ENCODE assay signal across 11 mouse cellular contexts in genomic region chr2:36216546-36216945, GRCm38 (mm10). TPM values are rescaled to one million over a fixed set of nuclear protein-coding genes. Genes with fewer than 3 reads are reported as not detected.
DNase-seq lines count a peak whose midpoint lies in the region; ATAC-seq and TF ChIP-seq lines count a peak whose summit lies in the region.
"Had no signal": no experiment of that assay in that cellular context is flagged by ENCODE, and none has a peak within 500 bp of the region (broad histone marks: within the 10 kb centered on the region; RNA-seq: fewer than 3 reads in every experiment).

No protein-coding gene starts in this region.

- intact Hi-C loops in left cerebral cortex, postnatal 36 days (cut with DNase I): no loop called here

- no peak for ATAC-seq in stomach, embryonic 14.5 days (ENCODE audit: insufficient number of reproducible peaks, insufficient read depth, low FRiP score, low read depth)
- no peak for ATAC-seq in stomach, postnatal 0 days (ENCODE audit: low FRiP score, low TSS enrichment)
- ATAC-seq in heart, embryonic 16.5 days (replicated peaks; ENCODE audit: extremely low read depth, insufficient read depth, low FRiP score): no peak
- peak; percentile 28 for ATAC-seq in liver, postnatal 0 days

- 0 out of 2 replicates have a peak overlapping the region, but pooled peaks have one; percentile 67 for H3K27ac ChIP-seq in stomach, embryonic 14.5 days (ENCODE audit: low read length)
- H3K27ac ChIP-seq in stomach, postnatal 0 days (replicated peaks): no peak overlapping the region
- peak overlapping the region; percentile 61 for H3K27ac ChIP-seq in heart, embryonic 16.5 days (ENCODE audit: low read length)
- H3K27ac ChIP-seq in liver, postnatal 0 days (ENCODE audit: low read depth): peak overlapping the region; percentile 76
- H3K27ac ChIP-seq: intestine, embryonic 15.5 days; midbrain, embryonic 12.5 days had no signal

- TF ChIP-seq EP300 in stomach, postnatal 0 days (optimal IDR thresholded peaks at IDR 0.05): no peak
- no peak for TF ChIP-seq EP300 in liver, postnatal 0 days (IDR thresholded peaks at IDR 0.05; ENCODE audit: low read depth)

- H3K4me2 ChIP-seq in stomach, embryonic 14.5 days (replicated peaks; ENCODE audit: low read depth, low read length): no peak overlapping the region
- H3K4me2 ChIP-seq in stomach, postnatal 0 days (replicated peaks; ENCODE audit: low read depth): no peak overlapping the region
- peak overlapping the region; percentile 16; the same call in 1 of the 2 replicates for H3K4me2 ChIP-seq in heart, embryonic 16.5 days (ENCODE audit: low read depth, low read length)
- peak overlapping the region; percentile 51 for H3K4me2 ChIP-seq in liver, postnatal 0 days (ENCODE audit: low read depth, low read length)
- H3K4me2 ChIP-seq: intestine, embryonic 15.5 days; midbrain, embryonic 12.5 days had no signal

- no peaks in the 10 kb centered on the region for H3K27me3 ChIP-seq in stomach, embryonic 14.5 days (ENCODE audit: control insufficient read depth, insufficient read depth, low read length)
- H3K27me3 ChIP-seq in stomach, postnatal 0 days (ENCODE audit: control insufficient read depth, insufficient read depth, low read length): no peaks in the 10 kb centered on the region
- H3K27me3 ChIP-seq in heart, embryonic 16.5 days (ENCODE audit: control insufficient read depth, insufficient read depth, low read length): peaks cover 2% of the 10 kb centered on the region; the same call in 1 of the 2 replicates
- H3K27me3 ChIP-seq in liver, postnatal 0 days (ENCODE audit: insufficient read depth, low read length): peaks cover 13% of the 10 kb centered on the region

- TF ChIP-seq CTCF in stomach, postnatal 0 days (IDR thresholded peaks at IDR 0.05; ENCODE audit: low read depth): no peak
- no peak for TF ChIP-seq CTCF in liver, postnatal 0 days (IDR thresholded peaks at IDR 0.05; ENCODE audit: low read depth)

- no peaks in the 10 kb centered on the region for H3K36me3 ChIP-seq in stomach, embryonic 14.5 days (ENCODE audit: control insufficient read depth, insufficient read depth, low read length)
- H3K36me3 ChIP-seq in stomach, postnatal 0 days (ENCODE audit: control insufficient read depth, insufficient read depth, low read length): no peaks in the 10 kb centered on the region
- H3K36me3 ChIP-seq in heart, embryonic 16.5 days (ENCODE audit: control insufficient read depth, insufficient read depth): no peaks in the 10 kb centered on the region
- no peaks in the 10 kb centered on the region for H3K36me3 ChIP-seq in liver, postnatal 0 days (replicated peaks; ENCODE audit: insufficient read depth, low read length)
- H3K36me3 ChIP-seq: intestine, embryonic 15.5 days; midbrain, embryonic 12.5 days had no signal

- H3K4me3 ChIP-seq in stomach, embryonic 14.5 days (ENCODE audit: low read depth, low read length): no peak overlapping the region
- H3K4me3 ChIP-seq in stomach, postnatal 0 days (ENCODE audit: low read depth, low read length): no peak overlapping the region
- no peak overlapping the region for H3K4me3 ChIP-seq in heart, embryonic 16.5 days (ENCODE audit: low read length)
- 0 out of 2 replicates have a peak overlapping the region, but pooled peaks have one; percentile 13 for H3K4me3 ChIP-seq in liver, postnatal 0 days (ENCODE audit: low read depth, low read length)
- H3K4me3 ChIP-seq: intestine, embryonic 15.5 days; midbrain, embryonic 12.5 days had no signal

- no peak for DNase-seq in stomach, postnatal 0 days (ENCODE audit: low spot score)
- peak; percentile 26 for DNase-seq in liver, postnatal 0 days
- peak; percentile 34 for DNase-seq in skeletal muscle tissue, adult 2 months (ENCODE audit: low read depth, low spot score)
- DNase-seq in left cerebral cortex, postnatal 36 days (ENCODE audit: low spot score in 2 of 2): no peak
- no peak for DNase-seq in frontal cortex, adult 2 months (ENCODE audit: extremely low spot score in 1 of 2, low spot score in 1 of 2)
- DNase-seq in right cerebral cortex, postnatal 10 days (ENCODE audit: low spot score in 2 of 2): no peak
- DNase-seq: spleen, adult 18-20 months had no signal

- no peak overlapping the region for H3K9ac ChIP-seq in stomach, embryonic 14.5 days (replicated peaks; ENCODE audit: low read depth, low read length)
- H3K9ac ChIP-seq in stomach, postnatal 0 days (ENCODE audit: low read length): no peak overlapping the region
- peak overlapping the region; percentile 49; the same call in 1 of the 2 replicates for H3K9ac ChIP-seq in heart, embryonic 16.5 days (ENCODE audit: low read length)
- H3K9ac ChIP-seq in liver, postnatal 0 days (replicated peaks): no peak overlapping the region
- H3K9ac ChIP-seq: intestine, embryonic 15.5 days; midbrain, embryonic 12.5 days had no signal

- peaks cover 27% of the 10 kb centered on the region for H3K4me1 ChIP-seq in stomach, embryonic 14.5 days (ENCODE audit: control insufficient read depth, insufficient read depth, low read length)
- peaks cover 4% of the 10 kb centered on the region; the same call in 1 of the 2 replicates for H3K4me1 ChIP-seq in stomach, postnatal 0 days (replicated peaks; ENCODE audit: control insufficient read depth, insufficient read depth)
- H3K4me1 ChIP-seq in heart, embryonic 16.5 days (ENCODE audit: control insufficient read depth, insufficient read depth, low read length): peaks cover 47% of the 10 kb centered on the region
- peaks cover 20% of the 10 kb centered on the region for H3K4me1 ChIP-seq in liver, postnatal 0 days (ENCODE audit: insufficient read depth)

- no peaks in the 10 kb centered on the region for H3K9me3 ChIP-seq in stomach, embryonic 14.5 days (ENCODE audit: control insufficient read depth, low read depth, low read length)
- H3K9me3 ChIP-seq in stomach, postnatal 0 days (ENCODE audit: control insufficient read depth, low read length): no peaks in the 10 kb centered on the region
- no peaks in the 10 kb centered on the region for H3K9me3 ChIP-seq in heart, embryonic 16.5 days (replicated peaks; ENCODE audit: control insufficient read depth, low read length)
- no peaks in the 10 kb centered on the region for H3K9me3 ChIP-seq in liver, postnatal 0 days (ENCODE audit: low read length)
- H3K9me3 ChIP-seq: intestine, embryonic 15.5 days; midbrain, embryonic 12.5 days had no signal

RNA-seq across cellular contexts. Expression of gene Ptgs1, which starts 13.7 kb away (rescaled TPM):
- polyA plus RNA-seq in stomach, embryonic 14.5 days (2014; fragmentation: Nextera tagmentation; extraction: Ambion mirVana): 30.7 and 34.1 TPM in 2 replicates
- 31.0 and 36.2 TPM in 2 replicates for polyA plus RNA-seq in stomach, postnatal 0 days (2015; fragmentation: Nextera tagmentation; extraction: Ambion mirVana)
- 21.9 and 26.2 TPM in 2 replicates for polyA plus RNA-seq in heart, embryonic 16.5 days (2015; fragmentation: Nextera tagmentation; extraction: Ambion mirVana)
- polyA plus RNA-seq in liver, postnatal 0 days (2015; fragmentation: Nextera tagmentation; extraction: Ambion mirVana): 24.7 and 25.3 TPM in 2 replicates
- 10 to 100 TPM; 16.1 to 22.2 TPM for total RNA-seq in left cerebral cortex, postnatal 36 days (2021)
- 14.1 and 16.0 TPM in 2 replicates for polyA plus RNA-seq in frontal cortex, adult 2 months (2012; rRNA removed)

Comparison
In these comparisons a context has a peak if more than half of its experiments do, and no peak if none do; other contexts are left out.
1. H3K4me2 ChIP-seq: peak in heart, embryonic 16.5 days (single experiment) and liver, postnatal 0 days (single experiment); none in stomach, embryonic 14.5 days (single experiment) and stomach, postnatal 0 days (single experiment).
2. DNase-seq: peak in liver, postnatal 0 days (single experiment) and skeletal muscle tissue, adult 2 months (single experiment); none in stomach, postnatal 0 days (single experiment), left cerebral cortex, postnatal 36 days (0 of 2), frontal cortex, adult 2 months (0 of 2) and right cerebral cortex, postnatal 10 days (0 of 2).